9 mouse cellular contexts compared by ENCODE assay signal in the genomic region with DNA sequence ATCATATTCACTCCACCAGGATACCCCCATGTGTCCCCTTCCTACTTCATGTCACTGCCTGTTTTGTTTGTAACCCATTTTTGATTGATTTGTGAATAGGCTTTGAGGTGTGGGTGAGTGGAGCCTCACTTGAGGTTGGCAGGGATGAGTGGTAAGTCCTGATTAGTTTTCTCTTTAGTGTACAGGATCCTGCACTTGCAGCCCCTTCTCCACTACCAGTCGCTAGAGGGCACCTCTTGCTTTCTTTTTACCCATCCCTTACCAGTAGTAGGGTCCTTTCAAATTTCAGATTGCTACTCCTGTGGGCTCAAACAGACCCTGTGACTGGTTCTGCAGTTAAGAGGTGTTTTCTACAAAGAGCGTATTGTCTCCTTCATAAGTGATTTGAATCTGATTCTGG. TPM values are rescaled to one million over a fixed set of nuclear protein-coding genes. Genes with fewer than 3 reads are reported as not detected.
DNase-seq lines count a peak whose midpoint lies in the region; ATAC-seq and TF ChIP-seq lines count a peak whose summit lies in the region.
"Had no signal": no experiment of that assay in that cellular context is flagged by ENCODE, and none has a peak within 500 bp of the region (broad histone marks: within the 10 kb centered on the region; RNA-seq: fewer than 3 reads in every experiment).

No protein-coding gene starts in this region.

- H3K4me3 ChIP-seq in heart, embryonic 10.5 days: no peak overlapping the region
- no peak overlapping the region for H3K4me3 ChIP-seq in limb, embryonic 11.5 days (ENCODE audit: low read depth, low read length)
- no peak overlapping the region for H3K4me3 ChIP-seq in limb, embryonic 10.5 days
- H3K4me3 ChIP-seq in hindbrain, postnatal 0 days (ENCODE audit: low read length): no peak overlapping the region

- no peak overlapping the region for H3K9ac ChIP-seq in limb, embryonic 11.5 days (ENCODE audit: low read length)
- no peak overlapping the region for H3K9ac ChIP-seq in hindbrain, postnatal 0 days (replicated peaks; ENCODE audit: low read length)

- CTCF ChIA-PET in Patski (lab: Charles Lee): interaction anchor here (1.2 kb wide), 1 partner anchor 9 kb away, joined by 3 read pairs; no protein-coding TSS in a partner anchor

- peak; percentile 76 for DNase-seq in heart, adult 11 months
- DNase-seq in heart, embryonic 10.5 days (ENCODE audit: low spot score): no peak
- peak; percentile 46 for DNase-seq in limb, embryonic 11.5 days (ENCODE audit: low spot score)
- DNase-seq in limb, embryonic 10.5 days (ENCODE audit: low spot score): no peak
- no peak for DNase-seq in Patski (ENCODE audit: low read depth, low spot score)
- peak; percentile 62 for DNase-seq in hindbrain, postnatal 0 days (ENCODE audit: low spot score)
- no peak for DNase-seq in urinary bladder, adult 2 months (ENCODE audit: low spot score)
- no peak for DNase-seq in spleen, adult 12 weeks (ENCODE audit: low spot score)
- DNase-seq: cerebellum, adult 9-10 months had no signal

- no peaks in the 10 kb centered on the region for H3K9me3 ChIP-seq in heart, embryonic 10.5 days
- no peaks in the 10 kb centered on the region for H3K9me3 ChIP-seq in limb, embryonic 11.5 days (ENCODE audit: control insufficient read depth, low read length)
- H3K9me3 ChIP-seq in limb, embryonic 10.5 days (replicated peaks): no peaks in the 10 kb centered on the region
- no peaks in the 10 kb centered on the region for H3K9me3 ChIP-seq in hindbrain, postnatal 0 days (ENCODE audit: low read length)

- no peak for ATAC-seq in limb, embryonic 11.5 days (ENCODE audit: insufficient number of reproducible peaks, low FRiP score, low TSS enrichment, low read depth)
- no peak for ATAC-seq in Patski
- ATAC-seq in hindbrain, postnatal 0 days: 0 out of 2 replicates have a peak, but pooled peaks have one; percentile 55

- peak; percentile 61 for TF ChIP-seq CTCF in Patski (IDR thresholded peaks at IDR 0.05)
- TF ChIP-seq CTCF in hindbrain, postnatal 0 days (IDR thresholded peaks at IDR 0.05; ENCODE audit: low read depth): peak; percentile 67

- POLR2A ChIA-PET in Patski (lab: Charles Lee): no interaction called here

- H3K4me2 ChIP-seq in limb, embryonic 11.5 days (ENCODE audit: low read depth, severe bottlenecking): no peak overlapping the region
- H3K4me2 ChIP-seq in hindbrain, postnatal 0 days (ENCODE audit: low read depth, low read length): no peak overlapping the region

- peaks cover 3% of the 10 kb centered on the region; the same call in 1 of the 2 replicates for H3K36me3 ChIP-seq in heart, embryonic 10.5 days
- H3K36me3 ChIP-seq in limb, embryonic 11.5 days (ENCODE audit: control insufficient read depth, insufficient read depth, low read length): no peaks in the 10 kb centered on the region
- H3K36me3 ChIP-seq in limb, embryonic 10.5 days: peaks cover 11% of the 10 kb centered on the region
- H3K36me3 ChIP-seq in hindbrain, postnatal 0 days (ENCODE audit: insufficient read depth, low read length): no peaks in the 10 kb centered on the region

- H3K27ac ChIP-seq in heart, embryonic 10.5 days: no peak overlapping the region
- H3K27ac ChIP-seq in limb, embryonic 11.5 days (replicated peaks; ENCODE audit: low read depth, low read length): no peak overlapping the region
- H3K27ac ChIP-seq in limb, embryonic 10.5 days: no peak overlapping the region
- H3K27ac ChIP-seq in hindbrain, postnatal 0 days: no peak overlapping the region

- WGBS in heart, embryonic 10.5 days: 59% methylated on average over 2 of the region's 2 CpGs
- WGBS in limb, embryonic 11.5 days: 62% methylated on average over 2 of the region's 2 CpGs
- 65% methylated on average over 2 of the region's 2 CpGs for WGBS in limb, embryonic 10.5 days
- WGBS in hindbrain, postnatal 0 days: 56% methylated on average over 2 of the region's 2 CpGs

- in situ Hi-C loops in Patski (cut with MboI; ENCODE audit: low pct_unique_long_range_greater_than_20kb): loop anchor here (5.0 kb wide), 1 partner anchor 46 kb away; no protein-coding TSS in a partner anchor

- H3K27me3 ChIP-seq in heart, embryonic 10.5 days (ENCODE audit: insufficient read depth, poor library complexity, severe bottlenecking): no peaks in the 10 kb centered on the region
- no peaks in the 10 kb centered on the region for H3K27me3 ChIP-seq in limb, embryonic 11.5 days (ENCODE audit: control insufficient read depth, insufficient read depth, low read length)
- no peaks in the 10 kb centered on the region for H3K27me3 ChIP-seq in limb, embryonic 10.5 days (ENCODE audit: low read depth, poor library complexity, severe bottlenecking)
- H3K27me3 ChIP-seq in Patski: no peaks in the 10 kb centered on the region
- H3K27me3 ChIP-seq in hindbrain, postnatal 0 days (ENCODE audit: insufficient read depth, low read length): no peaks in the 10 kb centered on the region

- H3K4me1 ChIP-seq in heart, embryonic 10.5 days: peaks cover 4% of the 10 kb centered on the region; the same call in 1 of the 2 replicates
- no peaks in the 10 kb centered on the region for H3K4me1 ChIP-seq in limb, embryonic 11.5 days (ENCODE audit: control insufficient read depth, insufficient read depth, low read length)
- H3K4me1 ChIP-seq in limb, embryonic 10.5 days: no peaks in the 10 kb centered on the region
- H3K4me1 ChIP-seq in hindbrain, postnatal 0 days (ENCODE audit: insufficient read depth, low read length): no peaks in the 10 kb centered on the region

RNA-seq across cellular contexts. Expression of gene Hacd2, which starts 38.8 kb away (rescaled TPM):
- polyA plus RNA-seq in heart, embryonic 10.5 days (2016; fragmentation: Nextera tagmentation; extraction: Ambion mirVana): 67.7 and 101 TPM in 2 replicates
- 37.0 and 40.0 TPM in 2 replicates for polyA plus RNA-seq in limb, embryonic 11.5 days (2014; fragmentation: Nextera tagmentation; extraction: Ambion mirVana)
- polyA plus RNA-seq in limb, embryonic 10.5 days (2016; fragmentation: Nextera tagmentation; extraction: Ambion mirVana): 67.0 and 73.4 TPM in 2 replicates
- 76.2 TPM for polyA plus RNA-seq in Patski (2021)
- 11.7 and 13.1 TPM in 2 replicates for total RNA-seq in hindbrain, postnatal 0 days (2014; rRNA removed)
- 60.0 and 61.4 TPM in 2 replicates for polyA plus RNA-seq in hindbrain, postnatal 0 days (2015; fragmentation: Nextera tagmentation; extraction: Ambion mirVana)
- 143 and 190 TPM in 2 replicates for polyA plus RNA-seq in urinary bladder, adult 2 months (2012; rRNA removed)

Comparison
In these comparisons a context has a peak if more than half of its experiments do, and no peak if none do; other contexts are left out.
1. DNase-seq: peak in heart, adult 11 months (single experiment), limb, embryonic 11.5 days (single experiment) and hindbrain, postnatal 0 days (single experiment); none in heart, embryonic 10.5 days (single experiment), limb, embryonic 10.5 days (single experiment), Patski (single experiment), urinary bladder, adult 2 months (single experiment) and spleen, adult 12 weeks (single experiment).